ENCODE assay signal across 9 mouse cellular contexts in the genomic region with DNA sequence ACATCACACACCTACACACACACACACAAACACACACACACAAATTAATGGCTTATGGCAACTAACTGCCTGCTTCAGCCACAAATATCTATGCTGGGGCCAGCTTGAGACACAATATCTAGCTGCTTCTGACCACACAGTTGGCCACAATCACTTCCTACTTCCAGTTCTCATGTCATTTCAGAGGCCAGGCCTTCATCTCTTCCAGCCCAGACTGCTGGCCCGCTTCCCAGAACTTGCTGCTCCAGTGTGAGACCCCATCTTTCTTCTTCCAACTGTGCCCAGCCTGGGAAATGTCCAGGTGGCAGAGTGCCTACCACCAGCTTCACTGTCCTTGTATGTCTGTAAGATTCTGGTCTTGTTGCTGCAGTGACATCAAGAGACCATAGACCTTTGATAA. TPM values are rescaled to one million over a fixed set of nuclear protein-coding genes. Genes with fewer than 3 reads are reported as not detected.
DNase-seq lines count a peak whose midpoint lies in the region; ATAC-seq lines count a peak whose summit lies in the region.
"Had no signal": no experiment of that assay in that cellular context is flagged by ENCODE, and none has a peak within 500 bp of the region (broad histone marks: within the 10 kb centered on the region; RNA-seq: fewer than 3 reads in every experiment).

No protein-coding gene starts in this region.

- no peak overlapping the region for H3K4me3 ChIP-seq in heart, embryonic 12.5 days
- H3K4me3 ChIP-seq: lung, embryonic 15.5 days had no signal

- DNase-seq in heart, adult 18-20 months = peak; percentile 78 to 83
- DNase-seq in ovary, postnatal 36 days (ENCODE audit: low spot score) = peak; percentile 23
- no peak for DNase-seq in ovary, adult 18-20 months (ENCODE audit: low spot score)
- DNase-seq in fibroblast of lung, adult 2 months (ENCODE audit: low read depth) = peak; percentile 20
- DNase-seq in right cerebral cortex, postnatal 4 days = peak; percentile 75

- H3K27me3 ChIP-seq in heart, embryonic 12.5 days (replicated peaks) = no peaks in the 10 kb centered on the region
- H3K27me3 ChIP-seq: lung, embryonic 15.5 days; Patski had no signal

- no peak overlapping the region for H3K9ac ChIP-seq in heart, embryonic 12.5 days
- H3K9ac ChIP-seq: lung, embryonic 15.5 days had no signal

- no peaks in the 10 kb centered on the region for H3K9me3 ChIP-seq in heart, embryonic 12.5 days (replicated peaks)
- H3K9me3 ChIP-seq: lung, embryonic 15.5 days had no signal

- H3K4me2 ChIP-seq in heart, embryonic 12.5 days = no peak overlapping the region
- H3K4me2 ChIP-seq: lung, embryonic 15.5 days had no signal

- no peak overlapping the region for H3K27ac ChIP-seq in heart, embryonic 12.5 days (ENCODE audit: poor library complexity, severe bottlenecking)
- H3K27ac ChIP-seq: lung, embryonic 15.5 days had no signal

- H3K36me3 ChIP-seq in heart, embryonic 12.5 days = no peaks in the 10 kb centered on the region
- H3K36me3 ChIP-seq: lung, embryonic 15.5 days had no signal

- peaks cover 8% of the 10 kb centered on the region for H3K4me1 ChIP-seq in heart, embryonic 12.5 days (replicated peaks)
- H3K4me1 ChIP-seq: lung, embryonic 15.5 days had no signal

- 61% methylated on average over 1 of the region's 1 CpGs for WGBS in heart, embryonic 12.5 days

- no peak for ATAC-seq in heart, embryonic 12.5 days (ENCODE audit: insufficient number of reproducible peaks, low FRiP score)
- no peak for ATAC-seq in erythroblast, adult 5-6 weeks (replicated peaks; ENCODE audit: low FRiP score, poor library complexity, severe bottlenecking)
- ATAC-seq: Patski had no signal

RNA-seq across cellular contexts. Expression of gene Cdpf1, which starts 18.7 kb away (rescaled TPM):
- 10 to 100 TPM; 32.5 to 33.9 TPM for total RNA-seq in heart, adult 18-20 months (2021)
- 34.4 and 35.7 TPM in 2 replicates for polyA plus RNA-seq in heart, embryonic 12.5 days (2016; fragmentation: Nextera tagmentation; extraction: Ambion mirVana)
- 7.3 and 23.1 TPM in 2 replicates for total RNA-seq in erythroblast, adult 5-6 weeks (2015; ENCODE audit: low replicate concordance)
- total RNA-seq in erythroblast, adult 5-6 weeks (2017; ENCODE audit: low replicate concordance) = 3.1 and 11.3 TPM in 2 replicates

RNA-seq across cellular contexts. Expression of gene Pkdrej, which starts 28.7 kb away (rescaled TPM):
- 1 to 10 TPM; 3.5 to 4.1 TPM for total RNA-seq in heart, adult 18-20 months (2021)
- 0.14 and 0.19 TPM in 2 replicates for polyA plus RNA-seq in heart, embryonic 12.5 days (2016; fragmentation: Nextera tagmentation; extraction: Ambion mirVana)
- total RNA-seq in erythroblast, adult 5-6 weeks (2015; ENCODE audit: low replicate concordance) = not detected in 2 replicates
- not detected in 2 replicates for total RNA-seq in erythroblast, adult 5-6 weeks (2017; ENCODE audit: low replicate concordance)

RNA-seq across cellular contexts. Expression of gene Ttc38, which starts 39.3 kb away (rescaled TPM):
- total RNA-seq in heart, adult 18-20 months (2021) = 10 to 100 TPM; 15.2 to 21.4 TPM
- 3.3 and 3.6 TPM in 2 replicates for polyA plus RNA-seq in heart, embryonic 12.5 days (2016; fragmentation: Nextera tagmentation; extraction: Ambion mirVana)
- 1.2 and 5.2 TPM in 2 replicates for total RNA-seq in erythroblast, adult 5-6 weeks (2015; ENCODE audit: low replicate concordance)
- 1.6 and 2.0 TPM in 2 replicates for total RNA-seq in erythroblast, adult 5-6 weeks (2017; ENCODE audit: low replicate concordance)

RNA-seq across cellular contexts. Expression of gene Ppara, which starts 58.0 kb away (rescaled TPM):
- total RNA-seq in heart, adult 18-20 months (2021) = 10 to 100 TPM; 73.1 to 74.9 TPM
- 2.3 and 3.3 TPM in 2 replicates for polyA plus RNA-seq in heart, embryonic 12.5 days (2016; fragmentation: Nextera tagmentation; extraction: Ambion mirVana)
- not detected in 2 replicates for total RNA-seq in erythroblast, adult 5-6 weeks (2015; ENCODE audit: low replicate concordance)
- not detected in 2 replicates for total RNA-seq in erythroblast, adult 5-6 weeks (2017; ENCODE audit: low replicate concordance)

Comparison
In these comparisons a context has a peak if more than half of its experiments do, and no peak if none do; other contexts are left out.
1. RNA of gene Pkdrej, which starts 28.7 kb away (total RNA-seq): 3.5 to 4.1 TPM in heart, adult 18-20 months; not detected in erythroblast, adult 5-6 weeks; every median in the first group is over 4 times any median in the second.